Mouse (Mus musculus): Measurements from ENCODE around the gene Ss18l2.

The Ss18l2 gene

GRCm38 (mm10) chr9:121709898-121710583 is at the start of gene Ss18l2:
Ss18l2 (plus strand) TSS chr9:121710329.
- DNase-seq (ENCODE audit: low spot score): peak; percentile 99

GRCm38 (mm10) chr9:121663467-121663866 is 46.7 kb upstream of the Ss18l2 start:
- no peak for DNase-seq (ENCODE audit: low spot score)

GRCm38 (mm10) chr9:121664104-121664503 is 46.0 kb upstream of the Ss18l2 start:
- no peak for DNase-seq (ENCODE audit: low spot score)

GRCm38 (mm10) chr9:121666957-121667630 is 43.0 kb upstream of the Ss18l2 start:
- DNase-seq (ENCODE audit: low spot score): no peak

- DNase-seq (ENCODE audit: low spot score): no peak
These were observed 42.3 kb upstream of the Ss18l2 start for GRCm38 (mm10) chr9:121667822-121668221.

- DNase-seq (ENCODE audit: low spot score): peak; percentile 80
These were observed 40.8 kb upstream of the Ss18l2 start for GRCm38 (mm10) chr9:121669348-121669791.

- DNase-seq (ENCODE audit: low spot score): no peak
These were observed 38.8 kb upstream of the Ss18l2 start for GRCm38 (mm10) chr9:121671300-121671699.

- no peak for DNase-seq (ENCODE audit: low spot score)
These were observed 37.8 kb upstream of the Ss18l2 start for GRCm38 (mm10) chr9:121672311-121672710.

- no peak for DNase-seq (ENCODE audit: low spot score)
These were observed 36.4 kb upstream of the Ss18l2 start for GRCm38 (mm10) chr9:121673716-121674115.

GRCm38 (mm10) chr9:121675011-121675410 is 35.1 kb upstream of the Ss18l2 start:
- no peak for DNase-seq (ENCODE audit: low spot score)

GRCm38 (mm10) chr9:121675556-121675955 is 34.6 kb upstream of the Ss18l2 start:
- no peak for DNase-seq (ENCODE audit: low spot score)

GRCm38 (mm10) chr9:121677069-121677468 is 33.1 kb upstream of the Ss18l2 start:
- DNase-seq (ENCODE audit: low spot score): no peak

GRCm38 (mm10) chr9:121677476-121677875 is 32.7 kb upstream of the Ss18l2 start:
- no peak for DNase-seq (ENCODE audit: low spot score)

GRCm38 (mm10) chr9:121679549-121679948 is 30.6 kb upstream of the Ss18l2 start:
- peak; percentile 78 for DNase-seq (ENCODE audit: low spot score)

GRCm38 (mm10) chr9:121681191-121681590 is 28.9 kb upstream of the Ss18l2 start:
- DNase-seq (ENCODE audit: low spot score): no peak

GRCm38 (mm10) chr9:121682037-121682680 is 28.0 kb upstream of the Ss18l2 start:
- no peak for DNase-seq (ENCODE audit: low spot score)

- no peak for DNase-seq (ENCODE audit: low spot score)
These were observed 25.4 kb upstream of the Ss18l2 start for GRCm38 (mm10) chr9:121684702-121685101.

- no peak for DNase-seq (ENCODE audit: low spot score)
These were observed 19.9 kb upstream of the Ss18l2 start for GRCm38 (mm10) chr9:121690200-121690651.

- DNase-seq (ENCODE audit: low spot score): no peak
These were observed 19.4 kb upstream of the Ss18l2 start for GRCm38 (mm10) chr9:121690734-121691133.

GRCm38 (mm10) chr9:121694736-121695135 is 15.4 kb upstream of the Ss18l2 start:
- no peak for DNase-seq (ENCODE audit: low spot score)

GRCm38 (mm10) chr9:121696626-121697025 is 13.5 kb upstream of the Ss18l2 start:
- no peak for DNase-seq (ENCODE audit: low spot score)

- DNase-seq (ENCODE audit: low spot score): peak; percentile 78
These were observed 12.7 kb upstream of the Ss18l2 start for GRCm38 (mm10) chr9:121697150-121698049.

All from testis, postnatal 10 days (tissue).